Mouse (Mus musculus) liver, adult 2 months (tissue): ENCODE measurements around the gene Pdilt. TPM values are rescaled to one million over a fixed set of nuclear protein-coding genes. Genes with fewer than 3 reads are reported as not detected.

Source experiments
- DNase-seq: peaks from one replicate; pipeline ENCODE4 v3.0.0-alpha.2; 2011; ENCODE audit warnings: low read depth, low spot score; ENCODE audit errors: extremely low read depth
- H3K27ac ChIP-seq: fragments of 200-500 bp; replicated peaks from 2 replicates; pipeline ENCODE4 v1.5.1; 2012; ENCODE audit warnings: low read depth, mild to moderate bottlenecking, control low read depth, inconsistent platforms, low read length; ENCODE audit not compliant: insufficient read depth
- H3K27me3 ChIP-seq: fragments of 200-500 bp; 2 replicates; pipeline ENCODE4 v1.6.1; 2012; ENCODE audit warnings: mild to moderate bottlenecking, moderate library complexity, low read length, inconsistent platforms; ENCODE audit not compliant: control insufficient read depth, insufficient read depth
- H3K36me3 ChIP-seq: fragments of 200-500 bp; 2 replicates; pipeline ENCODE4 v1.6.1; 2012; ENCODE audit warnings: low read length, inconsistent platforms; ENCODE audit not compliant: control insufficient read depth, insufficient read depth
- H3K4me1 ChIP-seq: fragments of 200-500 bp; 2 replicates; pipeline ENCODE4 v1.6.1; 2011; ENCODE audit warnings: low read length; ENCODE audit not compliant: control insufficient read depth, insufficient read depth
- H3K4me3 ChIP-seq: fragments of 200-500 bp; 2 replicates; pipeline ENCODE4 v1.5.1; 2011; ENCODE audit warnings: low read depth, mild to moderate bottlenecking, control low read depth, low read length, moderate library complexity; ENCODE audit not compliant: insufficient read depth
- H3K79me2 ChIP-seq: fragments of 200-500 bp; 2 replicates; pipeline ENCODE4 v1.6.1; 2012; ENCODE audit warnings: inconsistent platforms, mild to moderate bottlenecking, low read length, moderate library complexity; ENCODE audit not compliant: control insufficient read depth, insufficient read depth
- H3K9ac ChIP-seq: fragments of 200-500 bp; 2 replicates; pipeline ENCODE4 v1.6.1; 2012; ENCODE audit warnings: low read depth, mild to moderate bottlenecking, control low read depth, inconsistent platforms, low read length
- CTCF ChIP-seq: fragments of 200-500 bp; IDR thresholded peaks from 2 replicates; pipeline ENCODE4 v1.5.1; 2011; ENCODE audit warnings: low read depth, low read length, control low read depth
- POLR2A ChIP-seq: fragments of 200-500 bp; IDR thresholded peaks from 2 replicates; pipeline ENCODE4 v1.6.1; 2011; ENCODE audit warnings: low read length, control low read depth; ENCODE audit not compliant: insufficient read depth; ENCODE audit errors: extremely low read depth
- WGBS: fragments of 180-500 bp; shearing (Covaris S2); methylation state at CpG from one replicate; pipeline ENCODE4 v1.1.7; 2018; 5-methylcytosine and 5-hydroxymethylcytosine counted together
- polyA plus RNA-seq: library from polyadenylated mRNA; depleted of rRNA; stranded (reverse); fragments of >200 nt; gene quantifications from 2 replicates; pipeline ENCODE4 v1.2.3, GENCODE M21; 2012; rRNA removed
- total RNA-seq: library from RNA; depleted of rRNA; stranded (reverse); fragments of >200 nt; gene quantifications from 2 replicates; pipeline ENCODE4 v1.2.3, GENCODE M21; 2014; rRNA removed

Gene Pdilt
- total and polyA plus RNA-seq, 2 experiments = 2.0 to 11.6 TPM

- DNase-seq = no peak
- H3K9ac ChIP-seq = no peak within 1 kb of the TSS
- H3K79me2 ChIP-seq = no peaks in the 10 kb centered on the region
- H3K27ac ChIP-seq = no peak within 1 kb of the TSS
- H3K36me3 ChIP-seq = no peaks in the 10 kb centered on the region
- TF ChIP-seq POLR2A (no peak), CTCF (no peak)
- no peak within 1 kb of the TSS for H3K4me3 ChIP-seq
- 80% methylated on average over 6 of the region's 6 CpGs for WGBS
- H3K27me3 ChIP-seq = peaks cover 3% of the 10 kb centered on the region; the same call in 1 of the 2 replicates
- peaks cover 2% of the 10 kb centered on the region; the same call in 1 of the 2 replicates for H3K4me1 ChIP-seq
Measured at GRCm38 (mm10) chr7:119459185-119459584, 64.1 kb downstream of the Pdilt start, which contains the start of gene Gp2. Gene Gp2 (minus strand): TSS chr7:119459285.

GRCm38 (mm10) chr7:119454192-119454591 is 69.1 kb downstream of the Pdilt start:
- Histone ChIP-seq H3K27ac (no peak overlapping the region), H3K79me2 (no peaks in the 10 kb centered on the region), H3K36me3 (no peaks in the 10 kb centered on the region), H3K27me3 (peaks cover 2% of the 10 kb centered on the region; the same call in 1 of the 2 replicates), H3K9ac (no peak overlapping the region), H3K4me3 (no peak overlapping the region), H3K4me1 (no peaks in the 10 kb centered on the region)
- TF ChIP-seq CTCF (peak; percentile 77), POLR2A (no peak)
- whole genome bisulfite sequencing = 69% methylated on average over 7 of the region's 7 CpGs
- peak; percentile 20 for DNase-seq

GRCm38 (mm10) chr7:119443849-119444248 is 79.4 kb downstream of the Pdilt start:
- WGBS = 71% methylated on average over 4 of the region's 4 CpGs
- DNase-seq = no peak
- H3K27ac ChIP-seq = no peak overlapping the region
- no peak overlapping the region for H3K9ac ChIP-seq
- TF ChIP-seq CTCF = no peak
- no peaks in the 10 kb centered on the region for H3K79me2 ChIP-seq
- H3K27me3 ChIP-seq = no peaks in the 10 kb centered on the region
- H3K36me3 ChIP-seq = no peaks in the 10 kb centered on the region
- H3K4me3 ChIP-seq = no peak overlapping the region
- H3K4me1 ChIP-seq = no peaks in the 10 kb centered on the region

GRCm38 (mm10) chr7:119441938-119442337 is 81.4 kb downstream of the Pdilt start:
- no peak for TF ChIP-seq POLR2A
- TF ChIP-seq CTCF = no peak
- Histone ChIP-seq H3K79me2 (no peaks in the 10 kb centered on the region), H3K9ac (no peak overlapping the region), H3K27me3 (no peaks in the 10 kb centered on the region), H3K27ac (no peak overlapping the region), H3K36me3 (no peaks in the 10 kb centered on the region), H3K4me1 (no peaks in the 10 kb centered on the region), H3K4me3 (no peak overlapping the region)
- WGBS = 56% methylated on average over 1 of the region's 1 CpGs
- no peak for DNase-seq

Other genes starting within 250 kb of the Pdilt start
- gene Gp2, start 64.2 kb downstream of the Pdilt start, total RNA-seq = 1.4 and 7.9 TPM in 2 replicates
- gene Gp2, start 64.2 kb downstream of the Pdilt start, polyA plus RNA-seq = not detected in 2 replicates
- gene Umod, start 44.2 kb downstream of the Pdilt start, total RNA-seq = under 0.01 and 0.27 TPM in 2 replicates
- gene Umod, start 44.2 kb downstream of the Pdilt start, polyA plus RNA-seq = 0.11 and 0.17 TPM in 2 replicates
- 104 and 109 TPM in 2 replicates for gene Acsm5, start 4.0 kb downstream of the Pdilt start, total RNA-seq
- 86.9 and 127 TPM in 2 replicates for gene Acsm5, start 4.0 kb downstream of the Pdilt start, polyA plus RNA-seq
- gene Acsm2, start 30.9 kb upstream of the Pdilt start, total RNA-seq = 2.3 and 8.3 TPM in 2 replicates
- 1.2 TPM in 2 replicates for gene Acsm2, start 30.9 kb upstream of the Pdilt start, polyA plus RNA-seq
- gene Acsm1, start 83.5 kb upstream of the Pdilt start, total RNA-seq = 357 and 475 TPM in 2 replicates
- gene Acsm1, start 83.5 kb upstream of the Pdilt start, polyA plus RNA-seq = 223 and 257 TPM in 2 replicates
- gene Acsm4, start 166.5 kb upstream of the Pdilt start, total RNA-seq = not detected in 2 replicates
- not detected in 2 replicates for gene Acsm4, start 166.5 kb upstream of the Pdilt start, polyA plus RNA-seq
- 11.8 and 13.6 TPM in 2 replicates for gene Thumpd1, start 197.3 kb upstream of the Pdilt start, total RNA-seq
- 6.0 and 7.2 TPM in 2 replicates for gene Thumpd1, start 197.3 kb upstream of the Pdilt start, polyA plus RNA-seq
- gene Acsm3, start 237.4 kb upstream of the Pdilt start, total RNA-seq = 212 and 304 TPM in 2 replicates
- 49.8 and 66.9 TPM in 2 replicates for gene Acsm3, start 237.4 kb upstream of the Pdilt start, polyA plus RNA-seq